Mouse (Mus musculus): ENCODE results near the gene Cd37. TPM values are rescaled to one million over a fixed set of nuclear protein-coding genes. Genes with fewer than 3 reads are reported as not detected.

Gene Cd37
- polyA plus RNA-seq, 1 experiment, result 15.1 TPM

GRCm38 (mm10) chr7:45234922-45235571, 3.9 kb downstream of the Cd37 start:
- no peak for DNase-seq (ENCODE audit: low spot score)

GRCm38 (mm10) chr7:45234333-45234841, 4.5 kb downstream of the Cd37 start:
- no peak for DNase-seq (ENCODE audit: low spot score)

- DNase-seq (ENCODE audit: low spot score), result no peak
Observed at GRCm38 (mm10) chr7:45233580-45234332, 5.2 kb downstream of the Cd37 start.

GRCm38 (mm10) chr7:45232716-45233465, 6.0 kb downstream of the Cd37 start:
- DNase-seq (ENCODE audit: low spot score), result no peak

- DNase-seq (ENCODE audit: low spot score), result no peak
Observed at GRCm38 (mm10) chr7:45231941-45232340, 7.0 kb downstream of the Cd37 start.

GRCm38 (mm10) chr7:45231192-45231591, 7.7 kb downstream of the Cd37 start:
- DNase-seq (ENCODE audit: low spot score), result no peak

GRCm38 (mm10) chr7:45229459-45230203, 9.3 kb downstream of the Cd37 start:
- DNase-seq (ENCODE audit: low spot score), result no peak

- no peak for DNase-seq (ENCODE audit: low spot score)
Observed at GRCm38 (mm10) chr7:45229046-45229445, 9.9 kb downstream of the Cd37 start.

- DNase-seq (ENCODE audit: low spot score), result no peak
Observed at GRCm38 (mm10) chr7:45228548-45228947, 10.4 kb downstream of the Cd37 start.

- DNase-seq (ENCODE audit: low spot score), result no peak
Observed at GRCm38 (mm10) chr7:45226421-45226820, 12.5 kb downstream of the Cd37 start.

GRCm38 (mm10) chr7:45224826-45225225, 14.1 kb downstream of the Cd37 start:
- DNase-seq (ENCODE audit: low spot score), result no peak

GRCm38 (mm10) chr7:45221680-45222079, 17.2 kb downstream of the Cd37 start:
- DNase-seq (ENCODE audit: low spot score), result no peak

- DNase-seq (ENCODE audit: low spot score), result no peak
Observed at GRCm38 (mm10) chr7:45216442-45217183, 22.3 kb downstream of the Cd37 start.

- no peak for DNase-seq (ENCODE audit: low spot score)
Observed at GRCm38 (mm10) chr7:45215673-45216441, 23.1 kb downstream of the Cd37 start, which contains the start of gene Tead2. Tead2 (plus strand) TSS chr7:45215753.

- no peak for DNase-seq (ENCODE audit: low spot score)
Observed at GRCm38 (mm10) chr7:45213708-45214107, 25.2 kb downstream of the Cd37 start.

- DNase-seq (ENCODE audit: low spot score), result no peak
Observed at GRCm38 (mm10) chr7:45212356-45212755, 26.6 kb downstream of the Cd37 start.

- no peak for DNase-seq (ENCODE audit: low spot score)
Observed at GRCm38 (mm10) chr7:45211851-45212251, 27.1 kb downstream of the Cd37 start, which contains the start of gene Dkkl1. Dkkl1 (minus strand) TSS chr7:45212147.

GRCm38 (mm10) chr7:45211070-45211469, 27.8 kb downstream of the Cd37 start:
- DNase-seq (ENCODE audit: low spot score), result no peak

GRCm38 (mm10) chr7:45208260-45208659, 30.7 kb downstream of the Cd37 start:
- DNase-seq (ENCODE audit: low spot score), result no peak

Data from urinary bladder, adult 2 months (tissue).